Mouse (Mus musculus): Measurements from ENCODE around the gene Nfat5. TPM values are rescaled to one million over a fixed set of nuclear protein-coding genes. Genes with fewer than 3 reads are reported as not detected.

Nfat5 gene
- polyA plus RNA-seq (2015; fragmentation: Nextera tagmentation; extraction: Ambion mirVana): 1.3 and 1.6 TPM in 2 replicates

DNA sequence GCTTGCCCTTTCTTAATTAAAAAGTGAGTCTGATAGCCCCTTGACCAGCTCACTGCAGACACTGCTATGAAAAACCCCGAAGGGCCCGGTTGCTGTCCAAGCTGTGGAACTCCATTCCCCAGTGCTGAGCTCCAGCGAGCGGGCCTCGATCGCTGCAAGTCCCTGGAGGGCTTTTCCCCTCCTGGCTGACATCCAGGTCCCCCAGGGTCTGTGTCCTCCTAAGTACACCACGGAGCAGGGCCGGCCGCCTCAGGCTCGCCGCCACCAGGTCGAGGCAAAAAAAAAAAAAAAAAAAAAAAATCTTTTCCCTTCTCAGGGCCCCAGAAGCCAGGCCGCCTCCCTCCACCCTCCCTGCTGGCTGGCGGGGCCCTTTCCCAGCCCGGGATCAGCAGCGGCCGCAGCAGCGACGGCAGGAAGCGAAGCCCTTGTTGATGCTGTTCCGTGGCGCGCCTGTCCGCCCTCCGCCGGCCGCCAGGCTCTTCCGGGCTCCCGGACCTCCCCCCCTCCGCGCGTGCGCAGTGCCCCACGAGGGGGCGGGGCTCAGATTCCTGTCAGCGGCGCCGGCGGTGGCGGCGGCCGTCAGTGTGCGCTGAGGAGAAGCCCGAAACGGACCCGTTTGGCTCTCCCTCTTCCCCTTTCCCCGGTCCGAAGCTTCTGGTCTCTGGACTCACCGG lies at the start of gene Nfat5:
Gene Nfat5 (plus strand): TSS at position 543 of the 674 bp plus-strand sequence.
- peak within 1 kb of the TSS; percentile 93 for H3K4me3 ChIP-seq (replicated peaks)
- H3K36me3 ChIP-seq (replicated peaks): no peaks in the 10 kb centered on the region
- H3K4me1 ChIP-seq (replicated peaks): peaks cover 21% of the 10 kb centered on the region
- peak within 1 kb of the TSS; percentile 93 for H3K9ac ChIP-seq
- no peaks in the 10 kb centered on the region for H3K27me3 ChIP-seq
- ATAC-seq (ENCODE audit: insufficient read depth): peak; percentile 93
- WGBS (ENCODE audit: insufficient replicate concordance): under 1% methylated on average over 47 of the region's 49 CpGs
- peak within 1 kb of the TSS; percentile 94 for H3K27ac ChIP-seq (replicated peaks)
- H3K9me3 ChIP-seq (replicated peaks): no peaks in the 10 kb centered on the region
- H3K4me2 ChIP-seq: peak within 1 kb of the TSS; percentile 93

DNA sequence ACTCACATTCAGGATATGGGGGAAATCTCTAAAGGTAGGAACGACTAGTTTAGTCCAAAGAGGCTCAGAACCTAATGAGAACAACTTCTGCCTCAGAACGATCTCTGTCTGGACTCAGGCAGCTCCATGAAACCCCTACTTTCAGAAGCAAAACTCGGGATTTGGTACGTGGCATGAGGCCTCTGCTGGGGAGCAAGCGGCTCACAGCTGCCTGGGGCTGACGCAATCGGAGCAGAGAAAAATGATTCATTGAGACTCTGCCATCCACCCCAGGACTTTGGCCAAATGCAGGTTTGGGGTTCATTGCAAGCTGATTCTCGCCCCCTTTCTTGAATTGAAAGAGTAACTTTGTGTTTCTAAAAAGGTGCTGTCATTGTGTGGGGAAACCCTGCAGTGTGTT lies 49.1 kb upstream of the Nfat5 start:
- no peaks in the 10 kb centered on the region for H3K4me1 ChIP-seq (replicated peaks)
- H3K27me3 ChIP-seq: no peaks in the 10 kb centered on the region; the same call in 1 of the 2 replicates
- no peak overlapping the region for H3K4me2 ChIP-seq
- H3K4me3 ChIP-seq (replicated peaks): no peak overlapping the region
- H3K9me3 ChIP-seq (replicated peaks): no peaks in the 10 kb centered on the region
- 73% methylated on average over 8 of the region's 8 CpGs for WGBS (ENCODE audit: insufficient replicate concordance)
- ATAC-seq (ENCODE audit: insufficient read depth): no peak
- no peak overlapping the region for H3K27ac ChIP-seq (replicated peaks)
- H3K9ac ChIP-seq: no peak overlapping the region
- no peaks in the 10 kb centered on the region for H3K36me3 ChIP-seq (replicated peaks)

DNA sequence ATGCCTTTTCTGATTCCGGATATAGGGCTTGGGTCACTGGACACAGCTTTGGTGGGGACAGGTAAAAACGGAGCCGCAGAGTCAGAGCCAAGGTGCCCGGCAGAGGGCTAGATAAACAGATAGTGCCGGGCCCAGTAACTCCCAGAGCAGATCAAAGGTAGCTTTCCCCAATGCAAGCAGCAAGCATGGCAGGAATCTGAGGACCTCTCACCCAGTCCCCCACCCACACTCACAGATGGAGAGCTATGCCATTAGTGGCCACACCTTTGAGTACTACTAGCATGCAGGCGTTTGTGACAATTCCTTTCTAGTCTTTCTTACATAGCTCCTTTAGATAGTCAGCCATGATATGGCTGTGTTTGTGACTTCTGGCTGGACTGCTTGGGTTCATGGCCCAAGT lies 44.8 kb upstream of the Nfat5 start:
- no peaks in the 10 kb centered on the region for H3K9me3 ChIP-seq (replicated peaks)
- no peak for ATAC-seq (ENCODE audit: insufficient read depth)
- H3K4me2 ChIP-seq: no peak overlapping the region
- H3K9ac ChIP-seq: no peak overlapping the region
- H3K36me3 ChIP-seq (replicated peaks): no peaks in the 10 kb centered on the region
- H3K27me3 ChIP-seq: no peaks in the 10 kb centered on the region; the same call in 1 of the 2 replicates
- H3K4me3 ChIP-seq (replicated peaks): no peak overlapping the region
- no peaks in the 10 kb centered on the region for H3K4me1 ChIP-seq (replicated peaks)
- WGBS (ENCODE audit: insufficient replicate concordance): 60% methylated on average over 6 of the region's 6 CpGs
- no peak overlapping the region for H3K27ac ChIP-seq (replicated peaks)

DNA sequence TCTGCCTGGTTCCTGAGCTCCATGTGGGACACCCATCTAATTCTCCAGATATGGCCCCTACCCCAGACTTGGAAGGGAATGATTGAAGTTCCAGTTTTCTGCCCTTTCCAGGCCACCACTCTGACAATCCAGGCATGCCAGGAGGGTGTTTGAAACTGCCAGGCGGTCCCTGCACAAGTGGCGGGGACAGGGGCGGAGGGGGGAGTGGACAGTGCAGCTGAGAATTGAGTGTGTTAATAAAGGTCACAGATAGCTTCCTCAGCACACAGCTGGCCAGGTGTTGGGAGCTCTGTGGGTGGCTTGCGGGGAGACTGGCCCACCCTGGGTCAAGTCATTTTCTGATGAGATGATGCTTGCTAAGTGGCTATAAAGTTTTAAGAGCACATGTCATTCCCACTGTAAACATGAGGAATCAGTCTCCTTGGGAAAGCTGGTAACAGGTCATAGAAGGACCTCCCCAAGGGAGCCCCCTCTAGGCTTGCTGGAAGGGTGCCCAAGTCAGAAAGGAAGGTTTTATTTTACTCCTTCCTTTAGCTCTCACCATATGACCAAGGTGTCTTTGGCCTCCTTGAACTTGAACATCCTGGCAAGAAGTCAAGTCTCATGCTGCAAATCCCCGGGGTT lies 41.7 kb upstream of the Nfat5 start:
- Histone ChIP-seq H3K27me3 (no peaks in the 10 kb centered on the region; the same call in 1 of the 2 replicates), H3K4me2 (no peak overlapping the region), H3K4me1 (replicated peaks) (no peaks in the 10 kb centered on the region), H3K4me3 (replicated peaks) (no peak overlapping the region), H3K27ac (replicated peaks) (no peak overlapping the region), H3K9ac (no peak overlapping the region), H3K9me3 (replicated peaks) (no peaks in the 10 kb centered on the region), H3K36me3 (replicated peaks) (no peaks in the 10 kb centered on the region)
- 71% methylated on average over 5 of the region's 5 CpGs for WGBS (ENCODE audit: insufficient replicate concordance)
- no peak for ATAC-seq (ENCODE audit: insufficient read depth)

DNA sequence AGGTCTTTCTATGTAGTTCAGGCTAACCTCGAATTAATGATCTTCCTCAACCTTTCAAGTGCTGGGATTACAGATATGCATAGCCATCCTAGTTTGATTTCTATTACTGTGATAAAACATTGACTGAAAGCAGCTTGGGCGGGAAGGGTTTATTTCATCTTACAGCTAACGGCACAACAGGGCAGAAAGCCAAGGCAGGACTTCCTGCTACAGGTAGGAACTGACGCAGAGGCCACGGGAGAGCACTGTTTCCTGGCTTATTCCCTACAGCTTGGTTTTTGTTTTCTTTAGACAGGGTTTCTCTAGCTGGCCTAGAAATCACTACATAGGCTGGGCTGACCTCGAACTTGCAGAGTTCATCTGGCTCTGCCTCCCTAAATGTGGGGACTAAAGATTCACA lies 40.1 kb upstream of the Nfat5 start:
- no peak for ATAC-seq (ENCODE audit: insufficient read depth)
- Histone ChIP-seq H3K4me3 (replicated peaks) (no peak overlapping the region), H3K9ac (no peak overlapping the region), H3K27me3 (no peaks in the 10 kb centered on the region; the same call in 1 of the 2 replicates), H3K36me3 (replicated peaks) (no peaks in the 10 kb centered on the region), H3K4me2 (no peak overlapping the region), H3K4me1 (replicated peaks) (no peaks in the 10 kb centered on the region), H3K9me3 (replicated peaks) (no peaks in the 10 kb centered on the region), H3K27ac (replicated peaks) (no peak overlapping the region)
- WGBS (ENCODE audit: insufficient replicate concordance): 50% methylated on average over 6 of the region's 6 CpGs

DNA sequence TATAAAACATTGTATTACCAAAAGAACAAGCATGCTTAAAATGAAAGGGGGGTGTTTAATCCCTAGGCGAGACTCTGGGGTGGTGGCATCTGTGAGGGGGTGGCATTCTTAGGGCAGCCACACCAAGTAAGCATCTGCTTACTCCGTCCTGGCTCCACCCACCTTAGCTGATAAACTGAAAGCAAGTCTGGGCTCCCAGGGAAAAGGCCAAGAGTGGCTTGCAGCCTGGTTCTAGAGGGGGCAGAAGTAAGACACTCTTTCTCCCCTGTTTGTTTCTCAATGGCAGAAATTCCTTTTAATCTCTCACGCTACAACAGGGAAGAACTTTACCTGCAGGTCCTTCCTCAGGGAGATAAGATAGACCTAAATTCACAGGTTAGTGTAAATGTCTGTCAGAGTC lies 38.9 kb upstream of the Nfat5 start:
- Histone ChIP-seq H3K27ac (replicated peaks) (no peak overlapping the region), H3K9me3 (replicated peaks) (no peaks in the 10 kb centered on the region), H3K4me2 (no peak overlapping the region), H3K36me3 (replicated peaks) (no peaks in the 10 kb centered on the region), H3K27me3 (no peaks in the 10 kb centered on the region), H3K9ac (no peak overlapping the region), H3K4me3 (replicated peaks) (no peak overlapping the region), H3K4me1 (replicated peaks) (no peaks in the 10 kb centered on the region)
- ATAC-seq (ENCODE audit: insufficient read depth): no peak
- 33% methylated on average over 3 of the region's 3 CpGs for WGBS (ENCODE audit: insufficient replicate concordance)

DNA sequence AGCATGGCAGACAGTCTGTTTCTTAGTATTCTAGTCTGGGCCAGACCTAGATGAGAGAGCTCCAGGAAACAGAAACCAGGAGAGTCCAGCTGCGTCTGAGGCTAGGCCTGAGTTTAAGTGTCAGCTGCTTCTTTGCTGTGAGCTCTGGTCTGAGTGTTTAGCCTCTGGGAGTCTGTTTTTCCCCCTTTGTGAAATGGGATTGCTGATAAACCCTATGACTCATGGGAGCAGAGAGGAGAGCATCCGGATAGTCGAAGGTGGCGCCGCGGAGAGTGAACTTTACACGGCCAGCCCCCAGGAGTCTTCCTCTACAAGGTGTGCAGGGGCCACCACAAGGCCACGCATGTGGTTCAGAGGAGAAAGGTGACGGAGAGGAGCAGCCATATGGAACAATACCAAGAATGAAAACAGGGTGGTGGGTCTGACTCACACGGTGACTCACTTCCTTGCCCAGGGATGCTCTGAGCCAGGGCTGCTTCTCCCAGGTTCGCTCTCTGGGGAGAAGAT lies 38.3 kb upstream of the Nfat5 start:
- Histone ChIP-seq H3K27ac (replicated peaks) (no peak overlapping the region), H3K27me3 (no peaks in the 10 kb centered on the region), H3K4me1 (replicated peaks) (no peaks in the 10 kb centered on the region), H3K36me3 (replicated peaks) (no peaks in the 10 kb centered on the region), H3K4me3 (replicated peaks) (no peak overlapping the region), H3K4me2 (no peak overlapping the region), H3K9me3 (replicated peaks) (no peaks in the 10 kb centered on the region), H3K9ac (no peak overlapping the region)
- no peak for ATAC-seq (ENCODE audit: insufficient read depth)
- 44% methylated on average over 11 of the region's 11 CpGs for WGBS (ENCODE audit: insufficient replicate concordance)

DNA sequence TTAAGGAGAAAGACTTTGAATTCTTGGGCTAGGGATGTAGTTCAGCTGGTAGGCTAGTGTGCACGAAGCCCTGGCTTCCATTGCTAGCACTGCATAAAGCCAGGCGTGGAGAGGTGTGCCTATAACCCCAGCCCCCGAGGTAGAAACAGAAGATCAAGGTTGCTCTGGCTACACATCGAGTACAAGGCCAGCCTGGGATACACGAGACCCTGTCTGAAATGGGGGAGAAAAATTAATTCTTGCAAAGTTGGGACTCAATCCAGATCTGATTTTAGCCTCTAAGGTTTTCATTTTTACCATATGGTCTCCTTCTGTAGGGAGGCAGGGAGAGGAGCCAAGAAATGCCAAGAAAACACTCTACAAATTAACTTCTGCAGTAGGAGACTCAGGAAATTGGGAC lies 36.0 kb upstream of the Nfat5 start:
- 59% methylated on average over 5 of the region's 5 CpGs for WGBS (ENCODE audit: insufficient replicate concordance)
- ATAC-seq (ENCODE audit: insufficient read depth): no peak
- Histone ChIP-seq H3K4me1 (replicated peaks) (no peaks in the 10 kb centered on the region), H3K4me3 (replicated peaks) (no peak overlapping the region), H3K4me2 (no peak overlapping the region), H3K9ac (no peak overlapping the region), H3K9me3 (replicated peaks) (no peaks in the 10 kb centered on the region), H3K36me3 (replicated peaks) (no peaks in the 10 kb centered on the region), H3K27me3 (no peaks in the 10 kb centered on the region), H3K27ac (replicated peaks) (no peak overlapping the region)

DNA sequence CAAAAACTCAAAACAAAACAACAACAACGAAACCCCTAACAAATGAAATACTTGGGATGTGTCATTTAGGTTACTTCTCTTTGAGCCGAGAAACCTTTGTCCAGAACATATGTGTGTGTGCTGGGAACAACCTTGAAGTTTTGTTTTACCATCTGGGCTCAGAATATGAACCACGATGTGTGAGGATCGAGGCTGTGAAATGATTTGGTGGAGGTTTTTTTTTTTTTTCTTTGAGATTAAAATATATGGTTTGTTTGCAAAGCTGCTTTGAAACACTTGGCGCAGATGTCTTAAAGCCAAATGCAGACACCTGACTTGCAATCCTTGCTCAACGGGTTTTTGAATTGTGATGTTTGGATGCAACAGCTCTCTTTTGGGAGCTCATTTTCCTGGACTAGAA lies 33.1 kb upstream of the Nfat5 start:
- H3K4me1 ChIP-seq (replicated peaks): no peaks in the 10 kb centered on the region
- H3K27ac ChIP-seq (replicated peaks): no peak overlapping the region
- no peak overlapping the region for H3K4me2 ChIP-seq
- H3K36me3 ChIP-seq (replicated peaks): no peaks in the 10 kb centered on the region
- WGBS (ENCODE audit: insufficient replicate concordance): 73% methylated on average over 6 of the region's 6 CpGs
- H3K4me3 ChIP-seq (replicated peaks): no peak overlapping the region
- H3K27me3 ChIP-seq: no peaks in the 10 kb centered on the region
- H3K9ac ChIP-seq: no peak overlapping the region
- H3K9me3 ChIP-seq (replicated peaks): no peaks in the 10 kb centered on the region
- no peak for ATAC-seq (ENCODE audit: insufficient read depth)

DNA sequence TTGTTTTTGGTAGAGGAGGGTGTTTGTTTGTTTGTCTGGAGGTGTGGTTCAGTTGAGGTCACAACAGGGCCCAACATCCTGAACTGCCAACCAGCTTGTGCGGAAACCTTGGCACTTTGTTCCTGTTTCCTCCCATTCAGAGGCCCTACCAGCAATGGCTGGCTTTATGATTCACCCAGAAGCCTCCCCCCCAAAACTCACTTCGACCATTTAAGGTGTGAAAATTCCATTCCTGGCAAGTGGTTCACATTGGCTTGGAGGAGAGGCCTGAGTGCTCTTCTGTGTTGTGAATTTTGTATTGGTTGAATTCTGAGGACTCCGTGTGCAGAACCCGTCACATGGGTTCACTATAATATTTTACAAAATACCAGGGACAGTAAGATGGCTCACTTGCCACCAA lies 32.1 kb upstream of the Nfat5 start:
- H3K9ac ChIP-seq: no peak overlapping the region
- H3K36me3 ChIP-seq (replicated peaks): no peaks in the 10 kb centered on the region
- H3K4me2 ChIP-seq: no peak overlapping the region
- no peaks in the 10 kb centered on the region for H3K27me3 ChIP-seq
- H3K9me3 ChIP-seq (replicated peaks): no peaks in the 10 kb centered on the region
- ATAC-seq (ENCODE audit: insufficient read depth): no peak
- WGBS (ENCODE audit: insufficient replicate concordance): 63% methylated on average over 4 of the region's 4 CpGs
- no peaks in the 10 kb centered on the region for H3K4me1 ChIP-seq (replicated peaks)
- H3K27ac ChIP-seq (replicated peaks): no peak overlapping the region
- no peak overlapping the region for H3K4me3 ChIP-seq (replicated peaks)

DNA sequence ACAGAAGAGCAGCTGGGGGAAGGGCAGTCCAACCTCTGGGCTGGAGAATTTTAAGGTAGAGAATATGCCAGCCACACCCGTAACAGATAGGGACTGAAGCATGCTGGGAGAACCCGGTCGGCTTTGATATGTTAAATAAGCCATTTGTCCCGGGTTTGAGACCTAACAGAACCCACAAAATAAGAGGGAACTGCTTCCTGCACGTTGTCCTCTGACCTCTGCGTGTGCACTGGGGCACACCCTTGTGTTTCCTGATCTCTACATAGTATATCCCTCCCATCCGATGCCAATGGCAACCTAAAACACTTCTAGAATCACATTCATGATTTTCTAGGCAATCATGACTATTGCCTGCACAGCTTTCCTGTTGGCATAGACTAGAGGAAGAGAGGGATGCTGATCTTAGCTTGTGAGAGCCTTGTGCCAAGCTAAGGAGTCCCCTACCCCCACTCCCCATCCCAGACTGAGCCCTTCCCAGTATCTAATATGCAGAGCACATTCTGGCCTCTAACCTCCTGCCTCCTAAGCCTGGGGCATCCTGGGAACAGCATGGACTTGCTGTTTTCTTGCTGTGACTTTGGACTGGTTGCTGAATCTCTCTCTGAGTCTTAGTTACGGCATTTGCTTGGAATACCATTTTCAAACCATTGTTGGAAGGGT lies 31.1 kb upstream of the Nfat5 start:
- no peak overlapping the region for H3K4me3 ChIP-seq (replicated peaks)
- H3K9me3 ChIP-seq (replicated peaks): no peaks in the 10 kb centered on the region
- no peaks in the 10 kb centered on the region for H3K4me1 ChIP-seq (replicated peaks)
- H3K36me3 ChIP-seq (replicated peaks): no peaks in the 10 kb centered on the region
- no peak overlapping the region for H3K4me2 ChIP-seq
- 58% methylated on average over 8 of the region's 8 CpGs for WGBS (ENCODE audit: insufficient replicate concordance)
- no peak overlapping the region for H3K9ac ChIP-seq
- H3K27ac ChIP-seq (replicated peaks): no peak overlapping the region
- H3K27me3 ChIP-seq: no peaks in the 10 kb centered on the region
- no peak for ATAC-seq (ENCODE audit: insufficient read depth)
